Mouse (Mus musculus): ENCODE results near the gene Zfp629. TPM values are rescaled to one million over a fixed set of nuclear protein-coding genes. Genes with fewer than 3 reads are reported as not detected.

Gene Zfp629
- total RNA-seq, 2 experiments from 2014 or later: 8.4 to 8.5 TPM

DNA sequence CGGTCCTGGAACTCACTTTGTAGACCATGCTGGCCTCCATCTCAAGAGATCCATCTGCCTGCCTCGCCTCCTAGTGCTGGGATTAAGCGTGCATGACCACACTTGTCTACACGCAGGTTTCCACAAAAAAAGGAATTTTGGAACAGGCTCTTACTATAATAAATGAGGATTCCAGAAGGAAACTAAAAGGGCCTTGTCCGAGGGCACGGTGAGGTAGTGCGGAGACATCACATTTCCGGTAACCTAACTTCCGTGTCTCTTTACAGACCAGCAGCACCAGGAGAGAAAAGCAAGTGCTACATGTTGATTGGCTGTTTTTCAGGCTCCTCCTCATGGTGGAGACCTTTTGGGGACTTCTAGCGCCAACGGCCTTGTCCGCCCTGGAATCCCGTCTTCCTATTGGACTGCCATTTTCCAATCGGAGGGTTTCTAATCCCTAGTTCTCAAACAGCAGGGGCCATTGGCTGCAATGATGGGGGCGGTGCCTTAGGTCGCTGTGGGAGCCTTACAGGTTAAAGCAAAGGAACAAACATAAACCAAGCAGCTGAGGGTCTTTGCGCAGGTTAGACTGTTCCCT is 42.6 kb downstream of the Zfp629 start, which contains the start of gene Phkg2:
TSS of gene Phkg2 (plus strand) at position 446 of the 577 bp plus-strand sequence.
- ATAC-seq (replicated peaks; ENCODE audit: poor library complexity): peak; percentile 99

DNA sequence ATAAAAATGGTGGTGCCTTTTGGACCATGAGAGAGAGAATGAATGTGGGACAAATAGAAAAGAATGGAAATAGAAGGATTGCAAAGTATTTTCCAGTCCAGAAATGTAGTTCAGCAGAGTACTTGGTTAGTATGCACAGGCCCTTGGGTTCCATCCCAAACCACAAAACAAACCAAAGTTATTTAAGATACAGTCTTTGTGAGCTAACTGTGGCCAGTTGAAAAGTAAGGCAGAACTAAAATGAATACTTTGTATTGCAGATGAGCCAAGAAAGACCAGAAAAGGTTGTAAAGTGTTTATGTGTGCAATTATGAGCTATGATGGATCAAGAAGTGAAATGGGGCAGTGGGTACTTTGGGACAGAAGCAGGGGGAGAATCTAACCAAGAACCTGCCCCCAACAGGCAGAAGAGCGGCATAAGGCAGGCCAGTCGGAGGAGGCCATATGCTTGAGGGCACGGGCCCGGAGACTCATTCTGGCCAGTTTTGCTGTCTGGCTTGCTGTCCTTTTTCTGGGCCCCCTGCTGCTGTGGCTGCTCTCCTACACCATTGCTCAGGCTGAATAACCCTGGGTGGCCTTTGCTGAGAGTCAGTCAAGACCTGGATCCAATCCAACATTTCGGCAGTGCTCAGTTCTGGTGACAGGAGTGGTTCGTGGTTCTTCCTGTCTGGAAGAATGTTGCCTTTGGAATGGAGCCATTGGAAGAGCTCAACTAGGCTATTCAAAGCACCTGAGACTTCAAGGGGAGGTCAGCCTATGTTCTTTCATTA is 51.0 kb downstream of the Zfp629 start:
- no peak for ATAC-seq (replicated peaks; ENCODE audit: poor library complexity)

- no peak for ATAC-seq (replicated peaks; ENCODE audit: poor library complexity)
Measured at GRCm38 (mm10) chr7:127561340-127561858, 54.2 kb downstream of the Zfp629 start, which contains the start of gene Tmem265. Tmem265 (plus strand) TSS chr7:127561390.

- no peak for ATAC-seq (replicated peaks; ENCODE audit: poor library complexity)
Measured at GRCm38 (mm10) chr7:127560580-127560979, 55.0 kb downstream of the Zfp629 start.

Other genes starting within 250 kb of the Zfp629 start
- 4.2 and 4.3 TPM in 2 replicates for gene Zfp747, start 239.7 kb downstream of the Zfp629 start, total RNA-seq (2015)
- 7.4 and 9.2 TPM in 2 replicates for gene Zfp747, start 239.7 kb downstream of the Zfp629 start, total RNA-seq (2017)
- gene 9130019O22Rik, start 228.6 kb downstream of the Zfp629 start, total RNA-seq (2015): 1.5 and 2.1 TPM in 2 replicates
- 4.2 and 6.5 TPM in 2 replicates for gene 9130019O22Rik, start 228.6 kb downstream of the Zfp629 start, total RNA-seq (2017)
- gene E430018J23Rik, start 222.2 kb downstream of the Zfp629 start, total RNA-seq (2015): 1.0 and 1.5 TPM in 2 replicates
- gene E430018J23Rik, start 222.2 kb downstream of the Zfp629 start, total RNA-seq (2017): 2.3 and 4.8 TPM in 2 replicates
- 9.3 and 10.9 TPM in 2 replicates for gene Zfp764, start 209.0 kb downstream of the Zfp629 start, total RNA-seq (2015)
- gene Zfp764, start 209.0 kb downstream of the Zfp629 start, total RNA-seq (2017): 9.9 and 12.4 TPM in 2 replicates
- 7.1 and 9.0 TPM in 2 replicates for gene Zfp688, start 193.7 kb downstream of the Zfp629 start, total RNA-seq (2015)
- 4.7 and 5.9 TPM in 2 replicates for gene Zfp688, start 193.7 kb downstream of the Zfp629 start, total RNA-seq (2017)
- gene Zfp689, start 166.6 kb downstream of the Zfp629 start, total RNA-seq (2015): 2.2 and 2.3 TPM in 2 replicates
- gene Zfp689, start 166.6 kb downstream of the Zfp629 start, total RNA-seq (2017): 1.2 and 3.0 TPM in 2 replicates
- gene Prr14, start 156.2 kb downstream of the Zfp629 start, total RNA-seq (2015): 74.8 and 85.3 TPM in 2 replicates
- 22.6 and 27.2 TPM in 2 replicates for gene Prr14, start 156.2 kb downstream of the Zfp629 start, total RNA-seq (2017)
- gene Fbrs, start 136.6 kb downstream of the Zfp629 start, total RNA-seq (2015): 90.7 and 101 TPM in 2 replicates
- 19.5 and 20.0 TPM in 2 replicates for gene Fbrs, start 136.6 kb downstream of the Zfp629 start, total RNA-seq (2017)
- gene Srcap, start 103.8 kb downstream of the Zfp629 start, total RNA-seq (2015): 64.0 and 78.0 TPM in 2 replicates
- 20.6 and 24.1 TPM in 2 replicates for gene Srcap, start 103.8 kb downstream of the Zfp629 start, total RNA-seq (2017)
- 26.3 and 26.8 TPM in 2 replicates for gene Gm42715, start 96.2 kb downstream of the Zfp629 start, total RNA-seq (2015)
- gene Gm42715, start 96.2 kb downstream of the Zfp629 start, total RNA-seq (2017): 4.8 and 5.9 TPM in 2 replicates
- 1.7 TPM in 1 of 2 replicates, not detected in the other for gene Tmem265, start 54.4 kb downstream of the Zfp629 start, total RNA-seq (2015)
- 2.3 and 2.5 TPM in 2 replicates for gene Tmem265, start 54.4 kb downstream of the Zfp629 start, total RNA-seq (2017)
- gene Phkg2, start 42.5 kb downstream of the Zfp629 start, total RNA-seq (2015): 27.1 and 32.3 TPM in 2 replicates
- gene Phkg2, start 42.5 kb downstream of the Zfp629 start, total RNA-seq (2017): 26.7 and 29.2 TPM in 2 replicates
- gene Ccdc189, start 27.2 kb downstream of the Zfp629 start, total RNA-seq (2015): 1.8 and 2.2 TPM in 2 replicates
- gene Ccdc189, start 27.2 kb downstream of the Zfp629 start, total RNA-seq (2017): 2.5 and 3.1 TPM in 2 replicates
- 11.7 and 16.5 TPM in 2 replicates for gene Rnf40, start 27.0 kb downstream of the Zfp629 start, total RNA-seq (2015)
- gene Rnf40, start 27.0 kb downstream of the Zfp629 start, total RNA-seq (2017): 36.9 and 41.9 TPM in 2 replicates
- 61.1 and 63.4 TPM in 2 replicates for gene Bcl7c, start 93.1 kb upstream of the Zfp629 start, total RNA-seq (2015)
- 38.1 and 44.6 TPM in 2 replicates for gene Bcl7c, start 93.1 kb upstream of the Zfp629 start, total RNA-seq (2017)
- 0.83 and 1.8 TPM in 2 replicates for gene Ctf1, start 96.9 kb upstream of the Zfp629 start, total RNA-seq (2015)
- gene Ctf1, start 96.9 kb upstream of the Zfp629 start, total RNA-seq (2017): 0.42 and 1.9 TPM in 2 replicates
- gene Ctf2, start 116.4 kb upstream of the Zfp629 start, total RNA-seq (2015): not detected in 2 replicates
- gene Ctf2, start 116.4 kb upstream of the Zfp629 start, total RNA-seq (2017): not detected in 2 replicates
- 5.6 and 5.7 TPM in 2 replicates for gene Fbxl19, start 128.7 kb upstream of the Zfp629 start, total RNA-seq (2015)
- 14.2 and 16.1 TPM in 2 replicates for gene Fbxl19, start 128.7 kb upstream of the Zfp629 start, total RNA-seq (2017)
- 26.7 and 32.1 TPM in 2 replicates for gene Orai3, start 154.0 kb upstream of the Zfp629 start, total RNA-seq (2015)
- 28.2 and 30.2 TPM in 2 replicates for gene Orai3, start 154.0 kb upstream of the Zfp629 start, total RNA-seq (2017)
- 54.7 and 67.2 TPM in 2 replicates for gene Setd1a, start 160.9 kb upstream of the Zfp629 start, total RNA-seq (2015)
- gene Setd1a, start 160.9 kb upstream of the Zfp629 start, total RNA-seq (2017): 9.7 and 13.6 TPM in 2 replicates
- gene Gm49388, start 169.8 kb upstream of the Zfp629 start, total RNA-seq (2015): not detected in 2 replicates
- gene Gm49388, start 169.8 kb upstream of the Zfp629 start, total RNA-seq (2017): not detected in 2 replicates
- 20.2 and 31.3 TPM in 2 replicates for gene Hsd3b7, start 184.8 kb upstream of the Zfp629 start, total RNA-seq (2015)
- 25.6 and 26.8 TPM in 2 replicates for gene Hsd3b7, start 184.8 kb upstream of the Zfp629 start, total RNA-seq (2017)
- gene Stx4a, start 208.5 kb upstream of the Zfp629 start, total RNA-seq (2015): 55.8 and 70.2 TPM in 2 replicates
- 35.7 and 50.4 TPM in 2 replicates for gene Stx4a, start 208.5 kb upstream of the Zfp629 start, total RNA-seq (2017)
- gene Stx1b, start 208.8 kb upstream of the Zfp629 start, total RNA-seq (2015): 0.12 and 1.5 TPM in 2 replicates
- 0.03 and 0.12 TPM in 2 replicates for gene Stx1b, start 208.8 kb upstream of the Zfp629 start, total RNA-seq (2017)

Measured in megakaryocyte progenitor cell, adult 5-6 weeks (primary cell).